Mouse (Mus musculus) bone marrow, adult 2 months (tissue): Measurements from ENCODE around the gene Hp1bp3.

Experiments
- CTCF ChIP-seq: fragments of 200-500 bp; IDR thresholded peaks from 2 replicates; pipeline ENCODE4 v1.5.1; 2011; ENCODE audit warnings: low read length, control low read depth; ENCODE audit not compliant: control insufficient read depth, insufficient read depth
- POLR2A ChIP-seq: fragments of 200-500 bp; IDR thresholded peaks from 2 replicates; pipeline ENCODE4 v1.6.1; 2011; ENCODE audit warnings: low read depth, mild to moderate bottlenecking, control low read depth, low read length, borderline replicate concordance; ENCODE audit not compliant: control insufficient read depth

GRCm38 (mm10) chr4:138184573-138184981 lies 31.5 kb upstream of the Hp1bp3 start:
- TF ChIP-seq CTCF (no peak), POLR2A (no peak)
